In genomic region chr5:32751736-32752135, GRCm38 (mm10) we compare ENCODE assay signal across 10 mouse cellular contexts.
"Had no signal": no experiment of that assay in that cellular context is flagged by ENCODE, and none has a peak within 500 bp of the region (broad histone marks: within the 10 kb centered on the region; RNA-seq: fewer than 3 reads in every experiment).

No protein-coding gene starts in this region.

- H3K27ac ChIP-seq: kidney, embryonic 15.5 days; limb, embryonic 13.5 days; liver, embryonic 14.5 days; stomach, embryonic 15.5 days had no signal

- H3K9ac ChIP-seq: kidney, embryonic 15.5 days; limb, embryonic 13.5 days; liver, embryonic 14.5 days; stomach, embryonic 15.5 days had no signal

- DNase-seq: kidney, adult 2 months; kidney, postnatal 14 days; left cerebral cortex, postnatal 4 days; lung, adult 18-20 months; midbrain, embryonic 14.5 days; right cerebral cortex, adult 18-20 months had no signal

- H3K36me3 ChIP-seq: kidney, embryonic 15.5 days; limb, embryonic 13.5 days; stomach, embryonic 15.5 days had no signal

- H3K4me3 ChIP-seq: kidney, embryonic 15.5 days; limb, embryonic 13.5 days; stomach, embryonic 15.5 days had no signal

- H3K9me3 ChIP-seq: kidney, embryonic 15.5 days; limb, embryonic 13.5 days; stomach, embryonic 15.5 days had no signal

- H3K27me3 ChIP-seq: kidney, embryonic 15.5 days; limb, embryonic 13.5 days; stomach, embryonic 15.5 days had no signal
